Mouse (Mus musculus): Measurements from ENCODE around the gene Ythdf1. TPM values are rescaled to one million over a fixed set of nuclear protein-coding genes. Genes with fewer than 3 reads are reported as not detected.

Gene Ythdf1
- polyA plus RNA-seq, 1 experiment = 76.7 TPM

DNA sequence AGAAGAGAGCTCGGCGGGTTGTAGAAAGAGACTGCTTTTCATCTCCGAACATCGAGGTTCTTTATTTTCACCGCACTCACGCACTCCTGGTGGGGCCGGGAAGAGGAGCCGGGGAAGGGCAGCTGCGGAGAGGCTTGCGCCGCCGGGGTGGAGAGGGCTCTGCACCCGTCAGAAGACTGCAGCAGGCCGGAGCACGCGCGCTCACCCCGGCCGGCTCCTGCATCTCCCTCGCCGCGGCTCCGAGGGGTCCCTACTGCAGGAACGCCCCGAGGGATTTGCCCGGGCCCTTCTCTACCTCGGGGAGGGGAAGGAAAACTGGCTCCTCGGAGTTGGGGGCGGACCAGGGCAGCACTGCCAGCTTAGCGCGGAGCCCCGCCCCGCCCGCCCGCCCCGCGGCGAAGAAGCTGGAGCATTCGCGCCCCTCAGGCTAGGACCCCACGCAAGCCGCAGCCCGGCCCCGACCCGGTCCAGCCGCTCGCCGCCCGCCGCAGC, 27.2 kb downstream of the Ythdf1 start:
- TF ChIP-seq POLR2A (IDR thresholded peaks at IDR 0.05; ENCODE audit: control insufficient read depth, extremely low read depth, insufficient read depth, low read length, poor library complexity) (no peak), CTCF (IDR thresholded peaks at IDR 0.05; ENCODE audit: borderline replicate concordance, control insufficient read depth, extremely low read depth, insufficient read depth, low read length, poor library complexity) (0 out of 2 replicates have a peak, but pooled peaks have one; percentile 22)
- H3K27me3 ChIP-seq (ENCODE audit: control insufficient read depth, insufficient read depth, low read length) = peaks cover 15% of the 10 kb centered on the region; the same call in 1 of the 2 replicates
- 0 out of 2 replicates have a peak, but pooled peaks cover 3% of the 10 kb centered on the region for H3K4me1 ChIP-seq (replicated peaks; ENCODE audit: control insufficient read depth, insufficient read depth, low read length)
- H3K36me3 ChIP-seq (ENCODE audit: control insufficient read depth, insufficient read depth, low read length) = no peaks in the 10 kb centered on the region
- no peak overlapping the region for H3K4me3 ChIP-seq (ENCODE audit: control insufficient read depth, insufficient read depth, low read length)
- no peak overlapping the region for H3K27ac ChIP-seq (ENCODE audit: control insufficient read depth, insufficient read depth, low read length)
- WGBS = 3% methylated on average over 43 of the region's 50 CpGs
- DNase-seq = no peak

DNA sequence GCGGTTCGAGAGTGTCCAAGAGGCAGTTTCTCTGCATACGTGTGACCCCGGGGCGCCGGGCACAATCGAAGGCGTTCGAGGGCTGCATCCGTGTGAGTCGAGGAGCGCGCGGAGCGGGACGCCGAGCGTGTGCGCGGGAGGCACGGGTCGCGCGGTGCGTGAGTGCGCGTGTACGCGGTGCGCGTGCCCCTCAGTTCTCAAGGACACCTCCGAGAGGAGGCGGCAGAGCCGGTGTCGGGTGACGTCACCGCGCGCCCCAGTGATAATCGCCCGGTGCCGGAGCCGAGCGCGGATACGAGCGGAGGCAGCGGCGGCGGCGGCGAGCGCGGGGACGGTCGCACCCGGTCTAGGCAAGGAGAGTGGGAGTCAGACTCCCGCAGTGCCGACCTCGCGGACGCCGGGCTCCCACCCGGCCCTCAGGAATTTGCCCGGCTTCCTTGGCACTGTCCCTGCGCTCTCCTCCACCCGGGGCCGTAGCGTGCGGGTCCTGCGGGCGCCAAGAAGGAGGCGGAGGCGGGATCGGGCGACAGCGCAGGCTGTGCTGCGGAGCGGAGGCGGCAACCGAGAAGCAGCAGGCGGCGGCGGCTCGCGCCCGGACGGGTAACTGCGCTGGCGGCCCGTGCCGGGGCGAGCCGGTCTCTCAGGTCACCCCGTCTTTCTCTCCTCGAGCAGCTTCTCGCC, 27.8 kb downstream of the Ythdf1 start:
- Histone ChIP-seq H3K36me3 (ENCODE audit: control insufficient read depth, insufficient read depth, low read length) (no peaks in the 10 kb centered on the region), H3K4me1 (replicated peaks; ENCODE audit: control insufficient read depth, insufficient read depth, low read length) (0 out of 2 replicates have a peak, but pooled peaks cover 3% of the 10 kb centered on the region), H3K27me3 (ENCODE audit: control insufficient read depth, insufficient read depth, low read length) (peaks cover 15% of the 10 kb centered on the region; the same call in 1 of the 2 replicates), H3K4me3 (ENCODE audit: control insufficient read depth, insufficient read depth, low read length) (0 out of 2 replicates have a peak overlapping the region, but pooled peaks have one; percentile 5), H3K27ac (ENCODE audit: control insufficient read depth, insufficient read depth, low read length) (no peak overlapping the region)
- peak; percentile 7 for DNase-seq
- no peak for TF ChIP-seq CTCF (IDR thresholded peaks at IDR 0.05; ENCODE audit: borderline replicate concordance, control insufficient read depth, extremely low read depth, insufficient read depth, low read length, poor library complexity)
- no peak for TF ChIP-seq POLR2A (IDR thresholded peaks at IDR 0.05; ENCODE audit: control insufficient read depth, extremely low read depth, insufficient read depth, low read length, poor library complexity)
- WGBS = 2% methylated on average over 97 of the region's 97 CpGs

GRCm38 (mm10) chr2:180891835-180892323, 28.9 kb downstream of the Ythdf1 start:
- no peak for DNase-seq
- WGBS = 16% methylated on average over 9 of the region's 9 CpGs
- Histone ChIP-seq H3K27me3 (ENCODE audit: control insufficient read depth, insufficient read depth, low read length) (peaks cover 15% of the 10 kb centered on the region; the same call in 1 of the 2 replicates), H3K36me3 (ENCODE audit: control insufficient read depth, insufficient read depth, low read length) (no peaks in the 10 kb centered on the region), H3K4me1 (replicated peaks; ENCODE audit: control insufficient read depth, insufficient read depth, low read length) (0 out of 2 replicates have a peak, but pooled peaks cover 3% of the 10 kb centered on the region), H3K27ac (ENCODE audit: control insufficient read depth, insufficient read depth, low read length) (no peak overlapping the region), H3K4me3 (ENCODE audit: control insufficient read depth, insufficient read depth, low read length) (no peak overlapping the region)
- TF ChIP-seq CTCF (IDR thresholded peaks at IDR 0.05; ENCODE audit: borderline replicate concordance, control insufficient read depth, extremely low read depth, insufficient read depth, low read length, poor library complexity) = no peak
- no peak for TF ChIP-seq POLR2A (IDR thresholded peaks at IDR 0.05; ENCODE audit: control insufficient read depth, extremely low read depth, insufficient read depth, low read length, poor library complexity)

- DNase-seq = no peak
- WGBS = 6% methylated on average over 37 of the region's 37 CpGs
- Histone ChIP-seq H3K4me1 (replicated peaks; ENCODE audit: control insufficient read depth, insufficient read depth, low read length) (0 out of 2 replicates have a peak, but pooled peaks cover 3% of the 10 kb centered on the region), H3K27me3 (ENCODE audit: control insufficient read depth, insufficient read depth, low read length) (peaks cover 15% of the 10 kb centered on the region; the same call in 1 of the 2 replicates), H3K27ac (ENCODE audit: control insufficient read depth, insufficient read depth, low read length) (no peak overlapping the region), H3K36me3 (ENCODE audit: control insufficient read depth, insufficient read depth, low read length) (no peaks in the 10 kb centered on the region), H3K4me3 (ENCODE audit: control insufficient read depth, insufficient read depth, low read length) (no peak overlapping the region)
- TF ChIP-seq POLR2A (IDR thresholded peaks at IDR 0.05; ENCODE audit: control insufficient read depth, extremely low read depth, insufficient read depth, low read length, poor library complexity) (no peak), CTCF (IDR thresholded peaks at IDR 0.05; ENCODE audit: borderline replicate concordance, control insufficient read depth, extremely low read depth, insufficient read depth, low read length, poor library complexity) (no peak)
Observed at GRCm38 (mm10) chr2:180891075-180891834, 29.5 kb downstream of the Ythdf1 start.

GRCm38 (mm10) chr2:180890422-180891074, 30.2 kb downstream of the Ythdf1 start:
- WGBS = 10% methylated on average over 29 of the region's 29 CpGs
- DNase-seq = no peak
- Histone ChIP-seq H3K27me3 (ENCODE audit: control insufficient read depth, insufficient read depth, low read length) (peaks cover 15% of the 10 kb centered on the region; the same call in 1 of the 2 replicates), H3K4me3 (ENCODE audit: control insufficient read depth, insufficient read depth, low read length) (no peak overlapping the region), H3K4me1 (replicated peaks; ENCODE audit: control insufficient read depth, insufficient read depth, low read length) (0 out of 2 replicates have a peak, but pooled peaks cover 3% of the 10 kb centered on the region), H3K36me3 (ENCODE audit: control insufficient read depth, insufficient read depth, low read length) (no peaks in the 10 kb centered on the region), H3K27ac (ENCODE audit: control insufficient read depth, insufficient read depth, low read length) (no peak overlapping the region)
- no peak for TF ChIP-seq CTCF (IDR thresholded peaks at IDR 0.05; ENCODE audit: borderline replicate concordance, control insufficient read depth, extremely low read depth, insufficient read depth, low read length, poor library complexity)
- no peak for TF ChIP-seq POLR2A (IDR thresholded peaks at IDR 0.05; ENCODE audit: control insufficient read depth, extremely low read depth, insufficient read depth, low read length, poor library complexity)

GRCm38 (mm10) chr2:180889921-180890280, 30.8 kb downstream of the Ythdf1 start:
- Histone ChIP-seq H3K27me3 (ENCODE audit: control insufficient read depth, insufficient read depth, low read length) (peaks cover 15% of the 10 kb centered on the region; the same call in 1 of the 2 replicates), H3K36me3 (ENCODE audit: control insufficient read depth, insufficient read depth, low read length) (no peaks in the 10 kb centered on the region), H3K4me3 (ENCODE audit: control insufficient read depth, insufficient read depth, low read length) (no peak overlapping the region), H3K27ac (ENCODE audit: control insufficient read depth, insufficient read depth, low read length) (no peak overlapping the region), H3K4me1 (replicated peaks; ENCODE audit: control insufficient read depth, insufficient read depth, low read length) (0 out of 2 replicates have a peak, but pooled peaks cover 3% of the 10 kb centered on the region)
- DNase-seq = no peak
- no peak for TF ChIP-seq POLR2A (IDR thresholded peaks at IDR 0.05; ENCODE audit: control insufficient read depth, extremely low read depth, insufficient read depth, low read length, poor library complexity)
- no peak for TF ChIP-seq CTCF (IDR thresholded peaks at IDR 0.05; ENCODE audit: borderline replicate concordance, control insufficient read depth, extremely low read depth, insufficient read depth, low read length, poor library complexity)
- 45% methylated on average over 4 of the region's 4 CpGs for WGBS
